Mouse (Mus musculus) bone marrow macrophage, adult 2 months (primary cell): Measurements from ENCODE around the gene Elp5.

Experiments
- CTCF ChIP-seq: IDR thresholded peaks from 2 replicates; pipeline ENCODE4 v1.5.1; 2012; ENCODE audit warnings: low read depth, mild to moderate bottlenecking, low read length, moderate library complexity
- POLR2A ChIP-seq: IDR thresholded peaks from 2 replicates; pipeline ENCODE4 v1.6.1; 2012; ENCODE audit warnings: mild to moderate bottlenecking, low read depth, low read length, borderline replicate concordance

DNA sequence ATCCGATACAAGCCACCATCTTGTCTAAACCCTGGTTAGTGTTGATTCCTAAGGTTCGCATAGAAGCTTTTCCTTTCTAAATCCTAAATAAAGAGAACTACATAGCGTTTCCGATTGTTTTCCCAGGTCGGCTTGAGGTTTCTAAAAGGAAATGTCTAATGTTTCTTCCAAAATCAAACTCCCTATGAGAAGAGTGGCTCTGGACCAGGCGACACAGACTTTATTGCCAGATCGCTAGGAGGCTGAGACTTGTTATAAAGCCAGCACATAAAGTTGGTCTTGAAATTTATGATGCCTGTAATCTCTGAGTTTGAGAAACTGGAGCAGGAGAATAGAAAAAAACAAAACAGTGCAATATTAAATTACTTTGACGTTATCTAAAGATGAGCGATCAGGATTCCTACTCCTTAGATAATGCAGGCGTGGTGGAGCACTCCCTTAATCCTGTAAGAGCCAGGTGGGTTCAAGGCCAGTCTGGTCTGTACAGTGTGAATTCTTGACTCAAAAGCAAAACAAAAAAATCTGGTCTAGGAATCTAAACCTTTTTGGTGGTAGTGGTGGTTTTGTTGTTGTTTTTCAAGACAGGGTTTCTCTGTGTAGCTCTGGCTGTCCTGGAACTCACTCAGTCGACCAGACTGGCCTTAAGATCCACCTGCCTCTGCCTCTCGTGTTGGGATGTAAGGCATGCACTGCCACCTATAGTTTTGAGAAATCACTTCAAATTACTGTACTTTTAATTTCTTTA lies 60.1 kb downstream of the Elp5 start:
- TF ChIP-seq POLR2A (no peak), CTCF (no peak)
